Mouse (Mus musculus): ENCODE measurements around the gene Pfkp. TPM values are rescaled to one million over a fixed set of nuclear protein-coding genes. Genes with fewer than 3 reads are reported as not detected.

Gene Pfkp
- polyA plus RNA-seq, 1 experiment from 2014 or later, result 17.3 TPM

DNA sequence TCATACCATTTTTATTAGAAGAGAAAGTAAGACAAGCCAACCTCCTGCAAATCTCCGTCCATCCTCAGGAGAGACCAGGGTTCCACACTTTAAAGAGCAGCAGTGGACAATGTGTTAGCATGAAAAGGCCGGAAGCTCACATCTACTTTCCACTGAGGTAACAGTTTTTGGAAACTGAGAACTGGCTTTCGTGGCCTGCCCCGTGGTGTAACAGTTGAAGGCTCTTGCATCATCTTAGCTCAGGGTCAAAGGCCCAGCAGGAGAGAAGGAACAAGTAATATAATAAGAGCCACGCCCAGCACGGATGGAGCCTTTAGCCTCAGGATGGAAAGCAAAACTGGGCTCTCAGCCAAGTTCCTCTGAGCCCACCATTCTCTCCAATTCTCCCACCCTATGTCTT lies 12.1 kb downstream of the Pfkp start:
- WGBS (ENCODE audit: insufficient replicate concordance), result 61% methylated on average over 6 of the region's 6 CpGs
- Histone ChIP-seq H3K9ac (no peak overlapping the region), H3K27ac (no peak overlapping the region), H3K36me3 (no peaks in the 10 kb centered on the region), H3K4me2 (no peak overlapping the region), H3K4me1 (peaks cover 35% of the 10 kb centered on the region), H3K9me3 (replicated peaks) (no peaks in the 10 kb centered on the region), H3K27me3 (replicated peaks) (no peaks in the 10 kb centered on the region), H3K4me3 (no peak overlapping the region)
- no peak for ATAC-seq

- WGBS (ENCODE audit: insufficient replicate concordance), result 53% methylated on average over 11 of the region's 11 CpGs
- H3K27ac ChIP-seq, result no peak overlapping the region
- no peaks in the 10 kb centered on the region for H3K27me3 ChIP-seq (replicated peaks)
- ATAC-seq, result no peak
- H3K9ac ChIP-seq, result no peak overlapping the region
- no peaks in the 10 kb centered on the region for H3K9me3 ChIP-seq (replicated peaks)
- H3K36me3 ChIP-seq, result no peaks in the 10 kb centered on the region
- H3K4me3 ChIP-seq, result no peak overlapping the region
- H3K4me1 ChIP-seq, result peaks cover 35% of the 10 kb centered on the region
- no peak overlapping the region for H3K4me2 ChIP-seq
Measured at GRCm38 (mm10) chr13:6635138-6636076, 13.2 kb downstream of the Pfkp start.

DNA sequence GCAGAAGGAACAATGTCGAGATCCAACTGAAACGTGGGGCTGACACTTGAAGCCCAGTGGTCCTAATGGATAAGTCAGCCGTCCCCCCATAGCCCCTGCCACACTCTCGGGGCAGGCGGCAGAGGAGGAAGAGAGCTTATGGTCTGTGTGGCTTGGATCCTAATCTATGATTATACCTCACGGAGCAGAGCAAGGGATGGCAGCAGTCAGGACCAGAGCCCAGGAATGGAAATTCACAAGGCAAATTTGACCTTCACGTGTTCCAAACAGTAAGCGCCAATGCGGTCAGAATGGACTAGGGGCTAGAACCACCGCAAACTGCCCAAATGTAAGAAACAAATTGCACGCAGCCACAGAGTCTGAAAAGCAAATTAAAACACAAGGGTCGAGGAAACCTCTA lies 14.5 kb downstream of the Pfkp start:
- peaks cover 35% of the 10 kb centered on the region for H3K4me1 ChIP-seq
- 76% methylated on average over 12 of the region's 12 CpGs for WGBS (ENCODE audit: insufficient replicate concordance)

GRCm38 (mm10) chr13:6633524-6633923 lies 15.1 kb downstream of the Pfkp start:
- no peak overlapping the region for H3K4me2 ChIP-seq
- H3K27ac ChIP-seq, result no peak overlapping the region
- H3K36me3 ChIP-seq, result no peaks in the 10 kb centered on the region
- H3K9ac ChIP-seq, result no peak overlapping the region
- peaks cover 35% of the 10 kb centered on the region for H3K4me1 ChIP-seq
- 57% methylated on average over 7 of the region's 7 CpGs for WGBS (ENCODE audit: insufficient replicate concordance)
- H3K4me3 ChIP-seq, result no peak overlapping the region
- H3K9me3 ChIP-seq (replicated peaks), result no peaks in the 10 kb centered on the region
- no peak for ATAC-seq
- no peaks in the 10 kb centered on the region for H3K27me3 ChIP-seq (replicated peaks)

More for the DNA sequence above, 14.5 kb downstream of the Pfkp start:
- Histone ChIP-seq H3K9ac (no peak overlapping the region), H3K9me3 (replicated peaks) (no peaks in the 10 kb centered on the region), H3K36me3 (no peaks in the 10 kb centered on the region), H3K27ac (no peak overlapping the region), H3K27me3 (replicated peaks) (no peaks in the 10 kb centered on the region), H3K4me3 (no peak overlapping the region), H3K4me2 (no peak overlapping the region)
- ATAC-seq, result no peak

DNA sequence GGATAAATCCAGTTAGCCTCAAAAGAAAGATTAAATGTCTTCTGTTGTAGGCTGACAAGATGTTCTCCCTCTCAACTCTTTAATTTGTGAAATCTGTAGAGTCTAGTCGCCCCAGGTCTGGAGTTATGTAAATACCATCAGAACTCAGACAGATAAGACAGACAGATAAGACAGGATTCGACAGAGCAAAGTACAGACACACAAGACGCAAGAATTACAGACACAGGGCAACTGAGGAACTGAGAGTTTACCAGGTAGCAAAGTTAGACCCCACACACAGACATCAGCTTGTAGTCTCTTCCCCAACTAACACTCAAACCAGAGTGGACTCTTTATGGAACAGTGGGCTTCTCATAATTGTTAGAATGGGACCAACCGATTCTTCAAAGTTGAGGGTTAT lies 15.6 kb downstream of the Pfkp start:
- ATAC-seq, result no peak
- Histone ChIP-seq H3K27me3 (replicated peaks) (no peaks in the 10 kb centered on the region), H3K9ac (no peak overlapping the region), H3K27ac (no peak overlapping the region), H3K9me3 (replicated peaks) (no peaks in the 10 kb centered on the region), H3K4me1 (peaks cover 34% of the 10 kb centered on the region), H3K4me3 (no peak overlapping the region), H3K4me2 (no peak overlapping the region), H3K36me3 (no peaks in the 10 kb centered on the region)
- WGBS (ENCODE audit: insufficient replicate concordance), result 56% methylated on average over 4 of the region's 4 CpGs

GRCm38 (mm10) chr13:6632513-6632912 lies 16.1 kb downstream of the Pfkp start:
- Histone ChIP-seq H3K4me2 (no peak overlapping the region), H3K4me1 (peaks cover 30% of the 10 kb centered on the region), H3K27ac (no peak overlapping the region), H3K4me3 (no peak overlapping the region), H3K36me3 (no peaks in the 10 kb centered on the region), H3K9ac (no peak overlapping the region), H3K9me3 (replicated peaks) (no peaks in the 10 kb centered on the region), H3K27me3 (replicated peaks) (no peaks in the 10 kb centered on the region)
- 72% methylated on average over 8 of the region's 8 CpGs for WGBS (ENCODE audit: insufficient replicate concordance)
- ATAC-seq, result no peak

GRCm38 (mm10) chr13:6631772-6632510 lies 16.6 kb downstream of the Pfkp start:
- no peak for ATAC-seq
- H3K4me3 ChIP-seq, result no peak overlapping the region
- no peak overlapping the region for H3K9ac ChIP-seq
- H3K9me3 ChIP-seq (replicated peaks), result no peaks in the 10 kb centered on the region
- no peaks in the 10 kb centered on the region for H3K27me3 ChIP-seq (replicated peaks)
- H3K4me2 ChIP-seq, result no peak overlapping the region
- 72% methylated on average over 12 of the region's 12 CpGs for WGBS (ENCODE audit: insufficient replicate concordance)
- H3K27ac ChIP-seq, result no peak overlapping the region
- H3K36me3 ChIP-seq, result no peaks in the 10 kb centered on the region
- H3K4me1 ChIP-seq, result peaks cover 24% of the 10 kb centered on the region; the same call in 1 of the 2 replicates

GRCm38 (mm10) chr13:6630660-6631059 lies 17.9 kb downstream of the Pfkp start:
- Histone ChIP-seq H3K4me1 (0 out of 2 replicates have a peak, but pooled peaks cover 12% of the 10 kb centered on the region), H3K27ac (no peak overlapping the region), H3K9ac (no peak overlapping the region), H3K4me3 (no peak overlapping the region), H3K27me3 (replicated peaks) (no peaks in the 10 kb centered on the region), H3K36me3 (no peaks in the 10 kb centered on the region), H3K9me3 (replicated peaks) (no peaks in the 10 kb centered on the region), H3K4me2 (no peak overlapping the region)
- ATAC-seq, result no peak
- 81% methylated on average over 5 of the region's 5 CpGs for WGBS (ENCODE audit: insufficient replicate concordance)

GRCm38 (mm10) chr13:6629927-6630326 lies 18.6 kb downstream of the Pfkp start:
- ATAC-seq, result no peak
- 0 out of 2 replicates have a peak, but pooled peaks cover 8% of the 10 kb centered on the region for H3K4me1 ChIP-seq
- H3K4me3 ChIP-seq, result no peak overlapping the region
- WGBS (ENCODE audit: insufficient replicate concordance), result 75% methylated on average over 5 of the region's 5 CpGs
- H3K27me3 ChIP-seq (replicated peaks), result no peaks in the 10 kb centered on the region
- H3K27ac ChIP-seq, result no peak overlapping the region
- no peak overlapping the region for H3K4me2 ChIP-seq
- H3K36me3 ChIP-seq, result no peaks in the 10 kb centered on the region
- no peaks in the 10 kb centered on the region for H3K9me3 ChIP-seq (replicated peaks)
- H3K9ac ChIP-seq, result no peak overlapping the region

- H3K4me2 ChIP-seq, result no peak overlapping the region
Measured at GRCm38 (mm10) chr13:6628998-6629764, 19.4 kb downstream of the Pfkp start.

GRCm38 (mm10) chr13:6628261-6628660 lies 20.3 kb downstream of the Pfkp start:
- H3K4me2 ChIP-seq, result no peak overlapping the region
- 59% methylated on average over 3 of the region's 3 CpGs for WGBS (ENCODE audit: insufficient replicate concordance)

More at GRCm38 (mm10) chr13:6628998-6629764, 19.4 kb downstream of the Pfkp start:
- WGBS (ENCODE audit: insufficient replicate concordance), result 75% methylated on average over 14 of the region's 14 CpGs
- Histone ChIP-seq H3K4me3 (no peak overlapping the region), H3K36me3 (no peaks in the 10 kb centered on the region), H3K27me3 (replicated peaks) (no peaks in the 10 kb centered on the region), H3K9me3 (replicated peaks) (no peaks in the 10 kb centered on the region), H3K4me1 (0 out of 2 replicates have a peak, but pooled peaks cover 8% of the 10 kb centered on the region), H3K27ac (no peak overlapping the region), H3K9ac (no peak overlapping the region)
- no peak for ATAC-seq

More at GRCm38 (mm10) chr13:6628261-6628660, 20.3 kb downstream of the Pfkp start:
- Histone ChIP-seq H3K36me3 (no peaks in the 10 kb centered on the region), H3K27me3 (replicated peaks) (no peaks in the 10 kb centered on the region), H3K9me3 (replicated peaks) (no peaks in the 10 kb centered on the region), H3K4me1 (0 out of 2 replicates have a peak, but pooled peaks cover 4% of the 10 kb centered on the region), H3K9ac (no peak overlapping the region), H3K4me3 (no peak overlapping the region), H3K27ac (no peak overlapping the region)
- ATAC-seq, result no peak
